Mouse (Mus musculus): ENCODE measurements around the gene Elmo1. TPM values are rescaled to one million over a fixed set of nuclear protein-coding genes. Genes with fewer than 3 reads are reported as not detected.

Gene Elmo1
- total RNA-seq, 1 experiment from 2014 or later = 18.8 TPM

DNA sequence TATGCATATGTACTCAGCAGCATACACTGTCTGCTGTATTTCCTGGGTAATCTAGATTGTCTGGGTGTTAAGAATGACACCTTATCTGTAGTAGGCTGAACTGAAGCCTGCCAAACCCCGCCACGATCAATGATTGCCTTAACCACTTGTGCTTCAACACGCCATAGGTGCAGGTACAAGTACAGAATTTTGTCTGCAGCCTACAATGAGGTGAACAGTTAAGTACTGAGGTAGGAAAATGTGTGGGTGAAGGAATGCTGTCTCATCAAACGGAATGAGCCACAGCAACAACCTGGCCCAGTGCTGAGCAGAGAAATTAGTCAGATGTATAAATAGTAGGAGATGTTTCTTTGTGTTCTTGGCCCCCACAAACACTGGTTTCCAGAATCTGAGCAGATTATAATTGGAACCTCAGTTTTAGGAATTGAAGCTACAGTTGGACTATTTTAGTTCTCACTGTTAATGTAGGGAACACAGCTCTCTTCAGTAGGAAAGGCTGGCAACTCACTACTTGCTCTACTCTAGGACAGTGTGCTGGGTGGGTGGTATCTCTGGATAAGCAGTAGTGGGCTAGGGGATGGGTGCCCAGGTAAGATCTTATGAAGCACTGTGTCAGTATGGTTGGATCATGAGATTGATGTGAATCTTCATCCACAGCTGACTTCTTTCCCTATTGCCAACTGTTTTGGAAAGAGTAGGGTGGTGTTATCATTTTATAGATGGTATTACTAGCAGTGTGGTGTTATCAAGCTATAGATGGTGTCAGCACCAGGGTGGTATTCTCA lies 4.7 kb downstream of the Elmo1 start:
- no peak for DNase-seq

DNA sequence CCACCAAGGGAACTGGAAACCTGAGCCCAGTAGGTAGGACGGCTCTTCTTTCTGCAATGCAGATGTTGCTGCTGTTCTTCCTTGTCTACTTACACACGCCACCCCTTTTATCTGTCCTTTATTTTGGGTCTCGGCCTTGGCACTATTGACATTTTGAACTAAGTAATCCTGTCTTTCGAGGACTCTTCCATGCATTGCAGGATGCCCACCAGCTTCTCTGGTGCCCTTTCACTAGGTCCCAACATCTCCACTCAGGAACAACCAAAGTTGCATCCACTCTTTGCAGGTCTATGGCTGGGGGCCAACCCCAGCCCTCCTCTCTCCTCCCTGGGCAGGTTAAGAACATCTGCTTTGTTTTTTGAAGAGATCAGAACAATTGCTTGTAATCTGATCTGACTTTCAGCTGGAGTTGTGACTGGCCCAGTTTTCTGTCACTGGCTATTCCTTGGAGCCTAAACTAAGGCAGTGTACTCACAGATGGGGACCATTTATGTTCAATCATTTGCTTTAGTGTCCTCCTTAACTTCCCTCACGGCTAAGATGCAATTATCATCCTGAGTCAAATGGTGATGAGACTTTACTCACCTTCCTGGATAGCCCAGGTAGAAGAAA lies 6.7 kb downstream of the Elmo1 start:
- no peak for DNase-seq

DNA sequence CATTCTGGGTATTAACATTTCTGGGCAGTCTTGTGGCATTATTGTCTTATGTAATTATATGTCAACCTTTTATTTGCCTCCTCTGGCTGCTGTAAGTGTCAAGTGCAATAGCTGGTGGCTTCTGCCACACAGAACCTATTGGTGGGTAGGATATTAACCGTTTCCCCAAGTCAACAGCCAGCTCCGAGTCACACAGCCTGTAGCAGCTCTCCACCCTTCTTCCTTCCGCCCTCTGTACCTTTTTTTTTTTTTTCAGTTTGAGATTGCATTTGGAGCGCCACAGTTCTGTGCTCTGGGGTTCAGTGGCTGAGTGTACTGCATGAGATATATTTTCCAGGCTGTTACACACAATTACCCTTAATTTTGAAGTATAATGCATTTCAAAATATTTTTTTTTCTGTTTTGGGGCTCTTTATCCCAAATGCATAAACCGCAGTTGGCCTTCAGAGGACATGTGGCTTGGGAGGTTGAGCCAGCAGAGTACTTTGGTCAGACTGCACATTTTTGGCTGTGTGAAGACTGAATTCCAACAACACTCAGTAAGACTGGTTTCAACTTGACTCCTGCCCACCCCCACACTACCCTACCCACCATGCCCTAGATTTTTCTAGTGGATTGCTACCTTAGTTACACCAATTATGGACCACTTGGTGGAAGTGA lies 7.7 kb downstream of the Elmo1 start:
- no peak for DNase-seq

DNA sequence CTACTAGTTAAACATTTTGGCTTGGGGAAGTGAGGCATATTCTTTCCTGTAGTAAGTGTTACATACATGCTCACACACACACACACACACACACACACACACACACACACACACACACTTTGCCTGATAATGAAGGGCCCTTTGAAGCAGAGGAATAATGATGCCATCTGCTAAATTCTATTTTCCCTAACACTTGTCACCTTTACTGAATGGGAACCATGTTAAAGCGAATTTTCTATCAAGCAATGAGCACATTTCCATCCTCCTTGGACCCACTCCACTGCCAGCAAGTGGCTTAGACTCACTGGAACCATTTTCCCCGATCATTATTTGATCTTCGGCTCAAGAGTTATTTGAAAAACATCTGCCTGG lies 8.2 kb downstream of the Elmo1 start:
- no peak for DNase-seq

DNA sequence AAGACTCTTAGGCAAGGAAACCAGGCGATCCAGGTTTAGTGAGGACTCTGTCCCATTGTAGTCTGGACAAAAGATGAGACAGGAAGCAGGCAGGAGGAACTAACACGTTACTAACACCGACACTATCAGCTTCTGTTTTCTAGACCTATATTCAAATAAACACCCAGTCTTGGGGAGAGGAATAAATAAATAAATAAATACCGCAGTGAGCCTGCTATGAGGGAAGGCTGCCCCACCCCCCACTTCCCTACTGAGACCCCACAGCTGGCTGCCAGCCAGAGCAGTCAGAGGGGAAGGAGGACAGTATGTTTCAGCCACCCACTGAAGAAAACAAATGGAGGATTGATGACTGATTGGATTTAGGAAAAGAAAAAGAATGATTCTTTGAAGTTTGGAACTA lies 9.2 kb downstream of the Elmo1 start:
- no peak for DNase-seq

DNA sequence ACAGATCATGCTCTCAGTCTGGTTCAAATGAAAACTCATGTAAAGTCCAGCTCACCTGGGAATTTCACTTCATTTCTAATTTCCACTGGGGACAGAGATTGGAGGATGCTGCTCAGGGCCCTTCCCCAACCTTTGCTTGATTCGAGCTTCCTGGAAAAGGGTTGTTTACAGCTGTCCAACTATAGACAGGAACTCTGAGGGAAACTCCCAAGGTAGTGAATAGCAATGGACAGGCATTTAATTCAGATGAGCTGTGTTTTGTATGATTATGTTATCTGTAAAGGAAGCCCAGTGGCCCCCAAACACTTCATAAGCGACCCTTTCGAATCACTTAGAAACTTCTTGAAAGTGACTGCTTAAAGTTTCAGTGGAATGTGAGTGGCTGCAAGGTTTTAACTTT lies 10.0 kb downstream of the Elmo1 start:
- DNase-seq = no peak

DNA sequence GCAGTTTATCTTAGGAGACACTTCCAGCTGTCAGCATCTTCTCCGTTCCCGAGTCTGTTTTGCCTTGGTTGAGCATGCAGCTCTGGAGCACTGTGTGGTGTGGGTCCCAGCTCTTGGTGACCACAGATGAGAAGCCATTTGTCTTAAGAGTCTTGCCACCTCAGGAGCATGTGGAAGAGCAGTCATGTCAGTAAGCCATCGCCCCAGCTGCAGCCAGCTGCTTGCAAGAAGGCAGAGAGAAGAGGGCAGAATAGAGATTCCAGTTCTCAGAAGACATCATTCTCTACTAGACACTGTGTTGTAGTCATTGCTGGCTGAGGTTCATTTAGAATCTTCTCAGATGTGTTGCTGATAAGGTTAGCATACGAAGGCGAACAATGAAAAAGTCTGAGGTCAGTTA lies 11.3 kb downstream of the Elmo1 start:
- DNase-seq = no peak

DNA sequence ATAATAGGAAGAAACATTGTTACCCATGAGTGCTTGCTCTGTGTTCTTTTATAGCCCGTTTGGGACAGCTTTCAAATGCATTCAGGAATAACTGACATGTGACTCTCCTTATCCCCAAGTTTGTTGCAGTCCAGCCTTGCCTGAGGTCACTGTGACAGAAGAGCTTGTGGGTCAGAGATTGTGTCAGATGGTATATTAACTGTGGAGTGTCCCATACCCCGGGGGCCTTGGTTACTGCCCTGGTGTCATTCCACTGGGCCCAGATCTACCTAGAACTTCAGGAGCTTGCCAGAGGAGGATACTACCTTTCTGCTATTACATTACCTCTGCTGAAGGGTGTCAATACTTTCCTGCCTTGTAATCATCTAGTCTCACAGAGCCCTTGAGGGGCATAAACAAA lies 14.4 kb downstream of the Elmo1 start:
- no peak for DNase-seq

DNA sequence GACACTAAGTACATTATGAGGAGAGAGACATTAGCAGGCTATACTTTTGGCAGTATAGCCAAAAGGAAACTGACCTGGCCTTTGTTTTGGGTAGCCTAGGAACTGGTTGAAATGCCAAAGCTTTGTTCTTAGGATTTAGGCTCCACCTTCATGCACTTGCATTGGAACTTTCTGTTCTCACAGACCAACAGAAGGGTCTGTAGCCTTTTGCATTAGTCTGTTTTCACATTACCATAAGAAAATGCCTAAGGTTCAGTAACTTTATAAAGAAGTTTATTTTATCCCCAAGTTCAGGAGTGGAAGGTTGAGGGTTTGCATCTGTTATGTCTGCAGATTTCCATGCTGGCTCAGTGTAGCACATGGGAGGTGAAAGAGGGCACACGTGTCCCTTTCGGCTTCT lies 15.6 kb downstream of the Elmo1 start:
- DNase-seq = no peak

DNA sequence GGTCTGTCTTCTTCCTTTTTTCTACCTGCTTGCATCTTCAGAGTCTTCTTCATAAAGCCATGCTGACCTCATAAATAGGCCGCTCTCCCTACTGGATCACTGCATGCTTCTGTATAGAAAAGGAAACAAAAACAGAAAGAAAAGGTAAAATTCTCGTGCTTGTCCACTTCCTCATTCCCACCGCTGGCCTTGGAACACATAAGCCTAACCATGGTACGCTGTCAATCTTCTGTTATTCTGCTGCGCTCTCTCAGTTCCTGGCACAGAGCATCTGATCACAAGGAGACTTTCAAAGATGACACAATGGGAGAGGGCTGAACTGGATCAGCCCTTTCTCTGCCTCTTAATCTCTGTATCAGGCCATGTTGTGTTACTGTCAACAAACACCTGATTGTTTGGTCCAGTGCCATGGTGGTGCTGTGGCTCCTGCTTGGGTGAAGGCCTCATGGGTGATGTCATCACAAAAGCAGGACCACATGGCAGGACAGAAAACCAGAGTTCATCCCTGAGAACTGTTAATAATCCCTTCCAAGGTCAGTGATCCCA lies 17.6 kb downstream of the Elmo1 start:
- no peak for DNase-seq

DNA sequence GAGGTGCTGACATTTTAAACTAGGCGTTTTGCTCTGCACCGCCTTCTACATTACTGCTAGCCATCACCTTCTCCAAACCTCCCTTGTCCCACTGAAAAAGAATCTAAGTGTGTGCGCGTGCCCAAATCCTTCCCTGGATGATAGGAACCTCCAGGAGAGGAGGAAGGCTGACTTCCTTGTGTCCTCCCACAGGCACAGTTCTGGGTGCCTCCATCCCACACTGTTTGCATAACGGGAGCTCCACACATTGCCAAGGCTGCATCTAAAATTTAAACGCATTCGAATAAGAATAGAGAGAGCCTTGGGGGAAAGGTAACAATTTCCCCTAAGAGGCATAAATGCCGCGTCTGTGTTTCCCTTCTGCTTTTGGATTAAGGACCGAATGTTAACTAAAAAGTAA lies 18.6 kb downstream of the Elmo1 start:
- no peak for DNase-seq

DNA sequence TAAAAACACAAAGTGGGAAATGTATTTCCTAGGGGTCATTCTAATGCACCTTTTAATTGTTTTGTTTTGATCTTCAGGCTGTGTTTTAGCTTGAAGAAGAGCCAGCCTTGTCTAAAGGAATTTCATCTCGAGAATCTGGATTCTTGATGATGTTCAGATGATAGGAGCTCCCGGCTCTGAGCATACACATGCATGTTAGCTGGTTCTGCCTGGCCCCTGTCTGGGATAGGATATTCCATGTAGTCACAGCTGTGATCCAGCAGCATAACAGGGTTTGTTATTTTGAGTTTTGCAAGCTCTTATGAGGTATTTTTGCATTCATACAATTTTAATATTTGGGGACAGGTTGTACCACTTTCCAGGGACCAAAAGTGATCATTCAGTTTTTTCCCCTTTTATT lies 19.1 kb downstream of the Elmo1 start:
- no peak for DNase-seq

DNA sequence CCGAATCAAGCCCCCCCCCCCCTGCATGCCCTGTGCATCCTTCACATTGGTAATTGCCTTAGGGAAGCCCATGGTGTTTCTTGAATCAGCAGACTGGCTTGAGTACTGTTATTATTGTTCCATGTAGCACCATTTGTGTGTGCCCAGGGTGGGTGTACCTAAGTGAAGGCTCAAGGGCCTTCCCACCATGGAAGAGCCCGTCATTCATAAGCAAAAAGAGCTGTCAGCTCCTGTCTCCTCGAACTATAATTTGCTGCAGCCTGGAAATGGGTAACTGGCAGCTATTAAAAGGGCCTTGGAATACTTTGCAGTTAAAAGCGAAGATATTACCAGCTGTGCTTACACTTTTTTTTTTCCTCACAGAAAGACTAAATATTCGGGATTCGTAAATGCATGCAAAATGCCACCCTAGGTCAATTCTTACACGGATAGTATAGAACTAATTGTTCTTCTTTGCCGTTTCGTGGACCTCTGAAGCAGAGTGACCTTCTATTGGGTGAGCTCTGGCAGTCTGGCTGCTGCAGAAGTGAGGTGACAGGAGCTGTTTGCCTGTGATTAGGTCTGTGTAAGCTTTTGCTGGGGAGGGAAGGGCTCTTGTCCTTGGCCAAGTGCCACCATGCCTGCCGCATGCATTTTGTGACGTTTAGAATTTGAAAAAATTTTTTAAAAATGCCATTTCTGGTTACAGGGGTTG lies 19.7 kb downstream of the Elmo1 start:
- peak; percentile 25 for DNase-seq

DNA sequence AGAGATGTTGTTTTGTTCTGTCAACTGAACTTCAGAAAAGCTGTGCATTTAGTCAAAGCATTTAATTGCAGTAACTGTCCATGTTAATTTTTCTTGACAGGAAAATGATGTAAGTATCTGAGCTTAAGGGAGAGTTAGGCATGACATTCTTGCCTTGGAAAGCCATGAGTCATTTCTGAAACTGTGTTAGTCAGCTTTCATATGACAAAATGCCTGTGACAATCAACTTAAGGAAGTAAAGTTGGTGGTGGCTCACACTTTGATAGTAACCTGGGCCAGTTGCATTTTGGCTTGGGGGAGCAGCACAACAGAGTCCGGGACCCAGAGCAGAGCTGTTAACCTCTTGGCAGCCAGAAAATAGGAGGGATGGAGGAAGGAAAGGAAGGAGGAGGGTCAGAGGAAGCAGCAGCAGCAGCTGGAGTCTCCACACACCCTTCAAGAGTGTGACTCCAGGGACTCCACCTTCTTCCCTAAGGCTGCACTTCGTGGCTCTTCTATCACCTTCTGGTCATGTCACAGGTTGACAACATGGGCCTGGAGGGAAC lies 20.9 kb downstream of the Elmo1 start:
- no peak for DNase-seq

DNA sequence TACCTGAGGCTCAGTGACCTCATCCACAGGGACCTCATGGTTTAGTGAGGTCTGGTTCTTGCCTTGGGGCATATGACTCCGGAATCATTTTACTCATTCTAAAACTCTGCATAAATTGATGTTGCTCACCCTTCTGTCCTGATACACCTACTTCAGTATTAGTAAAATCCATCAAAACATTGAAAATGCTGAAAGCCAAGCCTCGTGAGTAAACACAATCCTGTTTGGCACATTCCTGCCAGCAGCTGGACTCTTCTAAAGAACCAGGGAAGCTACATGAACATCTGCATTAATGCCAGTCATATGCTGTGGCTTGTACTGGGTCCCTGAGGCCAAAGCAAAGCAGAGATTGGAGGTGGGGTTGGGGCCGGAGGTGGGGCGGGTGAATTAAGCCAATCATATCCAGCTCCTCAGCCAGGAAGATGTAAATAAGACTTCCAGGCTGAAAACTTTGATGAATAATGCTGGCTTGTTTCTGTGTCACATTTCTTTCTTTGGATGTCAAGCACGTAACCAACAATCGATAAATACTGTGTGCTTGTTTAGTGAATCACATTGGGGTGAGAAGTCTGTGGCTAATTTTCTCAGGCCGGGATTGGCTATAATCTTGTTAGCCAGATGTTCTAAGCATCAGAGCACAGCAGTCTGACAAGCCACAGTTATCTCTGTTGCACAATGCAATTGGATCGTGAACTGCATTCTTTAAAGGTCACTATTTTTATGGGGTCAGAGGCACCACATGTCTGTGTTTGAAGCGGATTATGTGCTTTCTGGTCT lies 24.9 kb downstream of the Elmo1 start:
- DNase-seq = no peak

DNA sequence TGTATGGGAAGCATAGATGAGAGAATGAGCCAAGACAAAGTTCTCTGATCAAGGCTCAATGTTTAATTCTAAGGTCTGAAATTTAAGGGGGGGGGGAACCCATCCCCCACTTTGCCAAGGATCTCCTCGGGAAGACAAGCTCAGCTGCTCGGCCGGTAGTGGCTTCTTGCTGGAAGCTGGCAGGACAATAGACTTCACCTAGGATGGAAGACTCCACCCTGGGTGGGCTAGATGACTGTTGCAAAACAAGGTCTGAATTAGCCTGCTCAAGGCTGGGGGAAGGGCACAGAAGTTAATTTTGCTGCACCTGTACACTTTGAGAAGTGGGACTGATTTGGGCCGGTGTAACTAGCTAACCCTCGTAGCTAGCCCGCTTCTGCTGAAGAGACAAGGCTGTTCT lies 25.6 kb downstream of the Elmo1 start:
- no peak for DNase-seq

DNA sequence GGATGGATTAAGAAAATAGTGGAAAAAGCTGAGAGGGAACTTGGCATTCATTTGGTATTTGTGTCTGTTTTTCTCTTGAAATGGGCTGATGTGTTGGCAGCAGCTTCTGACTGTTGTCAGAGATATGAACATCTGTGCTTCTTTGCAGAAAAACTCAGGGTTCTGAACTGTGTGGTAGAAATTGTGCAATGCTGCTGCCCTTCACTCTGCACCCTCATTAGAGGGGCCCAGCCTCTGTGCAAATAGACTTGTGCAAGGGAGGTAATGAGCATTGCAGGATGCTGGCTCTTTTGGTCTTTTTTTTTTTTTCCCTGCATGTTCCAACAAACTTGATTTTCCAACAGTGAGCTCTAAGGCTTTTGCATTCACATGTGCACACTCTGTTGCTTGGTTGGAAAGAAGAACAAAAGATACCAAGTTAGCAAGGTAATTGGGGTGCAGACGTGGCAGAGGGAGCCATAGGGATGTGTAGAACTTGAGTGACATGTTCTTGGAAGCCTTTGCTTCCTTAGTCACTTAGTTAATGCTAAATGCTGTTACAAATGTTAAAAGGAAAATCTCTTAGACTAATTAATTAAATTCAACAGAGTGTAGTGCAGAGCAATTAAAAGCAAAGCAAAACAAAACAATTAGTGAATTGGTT lies 26.6 kb downstream of the Elmo1 start:
- DNase-seq = no peak

DNA sequence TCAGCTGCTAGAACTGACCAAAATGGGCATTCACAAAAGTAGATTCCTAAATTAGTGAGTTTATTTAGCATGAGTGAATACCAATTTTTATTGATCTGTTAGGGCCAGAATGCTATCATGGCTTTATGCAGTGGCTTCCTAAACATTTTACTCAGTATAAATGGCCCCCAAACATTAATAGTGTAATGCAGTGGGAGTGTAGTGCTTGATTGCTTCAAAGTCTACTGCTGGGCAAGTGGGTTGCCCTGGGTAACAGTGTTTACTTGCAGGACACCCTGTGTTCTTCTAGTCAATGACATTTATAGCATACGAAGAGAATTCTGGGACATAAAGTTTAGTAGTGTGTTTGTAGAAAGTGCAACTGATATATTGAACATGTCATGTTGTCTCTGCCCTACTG lies 27.3 kb downstream of the Elmo1 start:
- DNase-seq = no peak

DNA sequence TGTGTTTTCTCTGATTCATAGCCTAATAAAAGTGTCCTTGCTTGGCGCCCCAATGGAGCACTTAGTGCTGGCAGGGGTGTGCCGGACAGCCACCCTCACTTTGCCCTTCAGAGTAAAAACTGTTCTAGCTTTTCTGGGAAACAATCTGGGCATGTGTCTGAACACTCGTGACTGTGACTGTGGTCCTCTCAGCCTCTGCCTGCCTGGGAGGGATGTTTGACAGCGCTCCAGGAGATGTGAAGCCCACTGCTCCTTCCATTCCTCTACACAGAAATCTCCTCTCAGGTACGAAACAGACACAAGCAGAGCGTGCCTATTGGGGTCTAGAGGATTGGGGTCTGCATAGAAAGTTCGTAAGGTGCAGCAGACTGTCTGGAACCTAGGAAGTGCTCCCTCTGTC lies 28.5 kb downstream of the Elmo1 start:
- no peak for DNase-seq

DNA sequence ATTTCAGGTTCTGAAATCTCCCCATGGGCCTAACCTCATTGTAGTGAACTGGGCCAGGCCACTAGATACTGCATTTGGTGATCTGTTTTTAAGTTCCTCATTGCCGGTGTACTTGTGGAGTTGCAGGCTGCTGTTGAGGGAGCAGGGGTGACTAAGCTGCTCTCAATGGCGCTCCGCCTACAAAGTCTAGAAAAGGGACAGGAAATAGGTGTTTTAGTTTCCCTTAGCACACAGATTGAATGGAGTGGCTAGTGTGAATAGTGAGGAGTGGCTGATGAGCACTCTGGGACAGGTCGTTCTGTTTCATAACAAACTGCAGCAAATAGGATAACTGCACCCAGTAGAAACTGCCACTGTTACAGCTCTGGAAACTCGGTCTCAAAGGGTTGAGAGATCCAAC lies 30.3 kb downstream of the Elmo1 start:
- no peak for DNase-seq

DNA sequence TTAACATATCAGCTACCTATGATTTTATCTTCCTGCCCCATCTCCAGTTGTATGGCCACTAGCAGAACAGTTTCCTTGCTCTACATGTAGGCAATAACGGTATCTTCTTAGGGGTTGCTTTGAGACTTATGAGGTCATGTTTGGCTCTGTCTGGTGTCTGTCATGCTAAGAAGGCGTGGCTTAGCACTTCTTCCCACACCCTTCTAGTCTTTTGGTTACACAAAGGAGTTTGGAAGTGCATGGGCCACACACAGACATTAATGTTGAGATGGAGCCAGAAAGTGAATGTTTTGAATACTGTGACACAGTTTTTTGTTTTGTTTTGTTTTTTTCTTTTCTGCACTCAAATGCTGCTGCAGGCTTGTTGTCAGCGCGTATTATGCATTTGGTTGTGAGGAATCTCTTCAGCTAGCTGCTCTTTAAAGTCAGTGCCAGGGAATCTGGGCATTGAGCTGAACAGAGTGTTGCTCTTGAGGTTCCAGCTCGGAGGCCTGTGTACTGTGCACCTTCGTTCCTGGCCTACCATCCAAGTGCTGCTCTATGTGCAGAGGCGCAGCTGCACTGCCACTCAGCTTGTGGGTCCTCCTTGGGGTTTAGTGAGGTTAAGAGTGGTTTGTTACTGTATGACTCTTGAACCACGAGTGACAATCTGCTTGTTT lies 31.1 kb downstream of the Elmo1 start:
- no peak for DNase-seq
